Mouse (Mus musculus) kidney, postnatal 10 days (tissue): ENCODE data around the gene Otud7a.
"Not testable (repeated sequence)": the region's sequence is repeated elsewhere in the genome, so short reads cannot be mapped to it uniquely, and the experiment has no call there.

ENCODE experiments used
- DNase-seq: peaks from one replicate; pipeline ENCODE4 v3.0.0; 2021; ENCODE audit warnings: mixed read lengths

Otud7a gene

GRCm38 (mm10) chr7:63559679-63560078 lies 115.1 kb downstream of the Otud7a start:
- no peak for DNase-seq

- no peak for DNase-seq
Measured at GRCm38 (mm10) chr7:63583310-63583709, 138.8 kb downstream of the Otud7a start.

GRCm38 (mm10) chr7:63586184-63586870 lies 141.8 kb downstream of the Otud7a start:
- DNase-seq: no peak

- DNase-seq: no peak
Measured at GRCm38 (mm10) chr7:63590305-63590704, 145.8 kb downstream of the Otud7a start.

GRCm38 (mm10) chr7:63591322-63591721 lies 146.8 kb downstream of the Otud7a start:
- no peak for DNase-seq

- no peak for DNase-seq
Measured at GRCm38 (mm10) chr7:63592061-63592460, 147.5 kb downstream of the Otud7a start.

- DNase-seq: no peak
Measured at GRCm38 (mm10) chr7:63604827-63605226, 160.3 kb downstream of the Otud7a start.

- no peak for DNase-seq
Measured at GRCm38 (mm10) chr7:63617018-63617417, 172.5 kb downstream of the Otud7a start.

GRCm38 (mm10) chr7:63620776-63621340 lies 176.3 kb downstream of the Otud7a start:
- no peak for DNase-seq

- no peak for DNase-seq
Measured at GRCm38 (mm10) chr7:63637651-63638050, 193.1 kb downstream of the Otud7a start.

- DNase-seq: no peak
Measured at GRCm38 (mm10) chr7:63644002-63644401, 199.5 kb downstream of the Otud7a start.

GRCm38 (mm10) chr7:63647136-63647535 lies 202.6 kb downstream of the Otud7a start:
- no peak for DNase-seq

GRCm38 (mm10) chr7:63660261-63660660 lies 215.7 kb downstream of the Otud7a start:
- DNase-seq: no peak

GRCm38 (mm10) chr7:63662757-63663156 lies 218.2 kb downstream of the Otud7a start:
- no peak for DNase-seq

GRCm38 (mm10) chr7:63665496-63665895 lies 220.9 kb downstream of the Otud7a start:
- DNase-seq: no peak

- DNase-seq: no peak
Measured at GRCm38 (mm10) chr7:63667986-63668741, 223.6 kb downstream of the Otud7a start.

- no peak for DNase-seq
Measured at GRCm38 (mm10) chr7:63668951-63669350, 224.4 kb downstream of the Otud7a start.

- not testable (repeated sequence) for DNase-seq
Measured at GRCm38 (mm10) chr7:63670911-63671310, 226.4 kb downstream of the Otud7a start.

- DNase-seq: peak; percentile 74
Measured at GRCm38 (mm10) chr7:63671904-63672303, 227.4 kb downstream of the Otud7a start.

GRCm38 (mm10) chr7:63676631-63677030 lies 232.1 kb downstream of the Otud7a start:
- no peak for DNase-seq

GRCm38 (mm10) chr7:63677149-63677548 lies 232.6 kb downstream of the Otud7a start:
- no peak for DNase-seq

GRCm38 (mm10) chr7:63687056-63687455 lies 242.5 kb downstream of the Otud7a start:
- DNase-seq: no peak

- DNase-seq: no peak
Measured at GRCm38 (mm10) chr7:63697921-63698320, 253.4 kb downstream of the Otud7a start.

- no peak for DNase-seq
Measured at GRCm38 (mm10) chr7:63717903-63718302, 273.4 kb downstream of the Otud7a start.
